Mouse (Mus musculus) forebrain, embryonic 10.5 days (tissue): Measurements from ENCODE around the gene Gpsm3. TPM values are rescaled to one million over a fixed set of nuclear protein-coding genes. Genes with fewer than 3 reads are reported as not detected.
A peak's percentile ranks its signal among the peaks of the same experiment; 100 is the strongest.

Experiments used
- DNase-seq: peaks from one replicate; pipeline ENCODE4 v3.0.0-alpha.2; 2017; ENCODE audit warnings: low spot score; ENCODE audit errors: extremely low spot score
- H3K27ac ChIP-seq: fragments of 300-500 bp; sonication (generic); 2 replicates; pipeline ENCODE4 v1.5.1; 2016; ENCODE audit warnings: mild to moderate bottlenecking
- H3K27me3 ChIP-seq: fragments of 300-500 bp; sonication (generic); 2 replicates; pipeline ENCODE4 v1.6.1; 2016; ENCODE audit warnings: mild to moderate bottlenecking; ENCODE audit not compliant: poor library complexity, severe bottlenecking
- H3K36me3 ChIP-seq: fragments of 300-500 bp; sonication (generic); replicated peaks from 2 replicates; pipeline ENCODE4 v1.6.1; 2016; ENCODE audit warnings: mild to moderate bottlenecking, moderate library complexity
- H3K4me1 ChIP-seq: fragments of 300-500 bp; sonication (generic); 2 replicates; pipeline ENCODE4 v1.6.1; 2016
- H3K4me3 ChIP-seq: fragments of 300-500 bp; sonication (generic); 2 replicates; pipeline ENCODE4 v1.5.1; 2016; ENCODE audit warnings: mild to moderate bottlenecking, moderate library complexity
- H3K9me3 ChIP-seq: fragments of 300-500 bp; sonication (generic); 2 replicates; pipeline ENCODE4 v1.6.1; 2016; ENCODE audit warnings: mild to moderate bottlenecking, moderate library complexity
- WGBS: fragments of 180-500 bp; shearing (Covaris S2); methylation state at CpG from one replicate; pipeline ENCODE4 v1.1.7; 2016; 5-methylcytosine and 5-hydroxymethylcytosine counted together
- polyA plus RNA-seq: library from polyadenylated mRNA; unstranded; fragments of >200 nt; fragmentation: Nextera tagmentation; extraction: Ambion mirVana; gene quantifications from 2 replicates; pipeline ENCODE4 v1.2.1, GENCODE M21; 2016

Gene Gpsm3
- polyA plus RNA-seq, 1 experiment from 2014 or later = 5.9 TPM

DNA sequence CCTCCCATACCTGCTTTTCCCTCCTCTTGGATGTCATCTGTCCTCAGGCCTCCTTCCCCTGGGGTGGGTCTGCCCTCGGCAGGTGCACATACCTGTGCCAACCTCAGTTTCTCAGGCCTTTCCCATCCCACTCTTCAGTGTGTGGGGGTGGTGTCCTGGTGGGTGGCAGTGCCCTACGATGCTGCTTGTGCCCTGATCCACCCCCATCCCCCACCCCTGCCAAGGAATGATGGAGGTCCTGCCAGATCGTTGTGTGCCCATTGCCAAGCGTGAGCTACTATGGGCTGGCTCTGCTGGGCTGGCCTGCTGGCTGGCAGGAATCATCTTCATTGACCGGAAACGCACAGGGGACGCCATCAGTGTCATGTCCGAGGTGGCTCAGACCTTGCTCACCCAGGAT is 21.4 kb downstream of the Gpsm3 start:
- Histone ChIP-seq H3K4me1 (peaks cover 34% of the 10 kb centered on the region), H3K4me3 (no peak overlapping the region), H3K27ac (no peak overlapping the region), H3K9me3 (no peaks in the 10 kb centered on the region), H3K27me3 (no peaks in the 10 kb centered on the region), H3K36me3 (peaks cover 79% of the 10 kb centered on the region)
- DNase-seq = no peak
- 93% methylated on average over 8 of the region's 8 CpGs for WGBS

DNA sequence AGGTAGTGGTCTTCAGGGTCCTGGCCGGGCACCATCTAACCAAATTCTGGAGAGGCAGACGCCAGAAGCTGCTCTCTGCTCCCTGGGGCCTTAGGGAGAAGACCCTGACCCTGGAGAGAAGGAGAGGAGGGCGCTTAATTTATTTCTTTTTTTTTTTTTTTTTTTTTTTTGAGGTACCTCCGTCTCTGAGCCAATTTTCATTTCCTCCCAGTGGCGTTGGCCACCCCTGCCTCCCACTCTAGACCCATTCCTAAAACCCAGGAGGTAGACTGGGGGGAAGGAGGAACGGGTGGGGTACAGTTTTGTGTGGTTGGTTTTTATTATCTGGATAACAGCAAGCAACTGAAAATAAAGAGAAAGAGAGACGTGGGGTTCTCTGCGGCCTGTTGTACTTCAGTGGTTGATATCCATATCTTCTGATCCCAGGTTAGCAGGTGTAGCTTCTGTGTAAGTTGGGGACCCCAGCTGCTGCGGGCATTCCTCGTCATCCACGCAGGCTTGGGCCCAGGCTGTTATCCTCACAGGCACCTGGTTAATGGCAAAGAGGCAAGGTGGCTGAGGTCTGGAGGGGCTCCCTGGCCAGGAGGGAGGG is 23.5 kb downstream of the Gpsm3 start:
- 86% methylated on average over 11 of the region's 11 CpGs for WGBS
- peaks cover 85% of the 10 kb centered on the region for H3K36me3 ChIP-seq
- no peaks in the 10 kb centered on the region for H3K9me3 ChIP-seq
- no peak for DNase-seq
- H3K27ac ChIP-seq = no peak overlapping the region
- H3K27me3 ChIP-seq = no peaks in the 10 kb centered on the region
- peaks cover 22% of the 10 kb centered on the region for H3K4me1 ChIP-seq
- no peak overlapping the region for H3K4me3 ChIP-seq

DNA sequence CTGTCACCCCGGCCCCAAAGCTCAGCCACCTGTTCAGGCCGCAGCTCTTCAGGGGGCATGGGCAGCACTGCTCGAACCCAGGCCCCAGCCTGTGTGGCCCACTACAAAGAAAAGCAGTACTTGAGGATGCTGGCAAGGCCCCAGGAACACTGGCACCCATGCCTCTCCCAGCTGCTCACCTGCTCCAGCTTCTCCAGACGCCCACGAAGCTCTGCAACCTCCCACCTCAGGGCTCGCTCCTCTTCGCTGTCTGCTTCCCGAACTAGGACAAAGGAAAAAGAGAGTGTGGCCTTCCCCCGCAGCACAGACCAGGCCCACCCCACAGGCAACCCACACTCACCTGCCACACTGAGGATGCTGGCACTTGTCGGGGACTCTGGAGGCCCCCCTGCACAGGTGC is 24.2 kb downstream of the Gpsm3 start:
- H3K9me3 ChIP-seq = no peaks in the 10 kb centered on the region
- WGBS = 92% methylated on average over 10 of the region's 10 CpGs
- H3K4me3 ChIP-seq = no peak overlapping the region
- peaks cover 15% of the 10 kb centered on the region for H3K4me1 ChIP-seq
- H3K27ac ChIP-seq = no peak overlapping the region
- H3K36me3 ChIP-seq = peaks cover 78% of the 10 kb centered on the region
- DNase-seq = no peak
- no peaks in the 10 kb centered on the region for H3K27me3 ChIP-seq

DNA sequence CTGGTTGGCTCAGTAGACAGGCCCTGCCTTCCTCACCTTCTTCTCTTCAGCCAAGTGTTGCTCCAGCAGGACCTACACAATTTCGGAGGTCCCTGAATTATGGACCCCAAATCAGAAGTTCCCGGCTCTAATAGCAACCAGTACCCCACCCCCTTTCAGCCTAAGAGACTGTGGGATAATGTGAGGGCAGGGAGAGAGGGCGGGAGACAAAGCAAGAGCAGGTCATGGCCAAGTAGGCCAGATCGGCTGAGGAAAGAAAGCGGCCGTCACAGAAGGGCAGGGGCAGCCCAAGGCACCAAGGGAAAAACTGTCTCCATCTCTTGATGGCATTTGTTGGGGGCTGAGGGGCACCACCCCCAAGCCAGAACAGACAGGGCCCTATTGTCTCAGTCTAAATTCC is 26.3 kb downstream of the Gpsm3 start, which contains the start of gene Egfl8:
Gene Egfl8 (minus strand): TSS at position 101 of the 400 bp plus-strand sequence.
- Histone ChIP-seq H3K9me3 (no peaks in the 10 kb centered on the region), H3K4me3 (peak within 1 kb of the TSS; percentile 0; the same call in 1 of the 2 replicates), H3K4me1 (peaks cover 14% of the 10 kb centered on the region), H3K27ac (peak within 1 kb of the TSS; percentile 56; the same call in 1 of the 2 replicates), H3K27me3 (no peaks in the 10 kb centered on the region), H3K36me3 (peaks cover 70% of the 10 kb centered on the region)
- DNase-seq = no peak
- 65% methylated on average over 6 of the region's 6 CpGs for WGBS

DNA sequence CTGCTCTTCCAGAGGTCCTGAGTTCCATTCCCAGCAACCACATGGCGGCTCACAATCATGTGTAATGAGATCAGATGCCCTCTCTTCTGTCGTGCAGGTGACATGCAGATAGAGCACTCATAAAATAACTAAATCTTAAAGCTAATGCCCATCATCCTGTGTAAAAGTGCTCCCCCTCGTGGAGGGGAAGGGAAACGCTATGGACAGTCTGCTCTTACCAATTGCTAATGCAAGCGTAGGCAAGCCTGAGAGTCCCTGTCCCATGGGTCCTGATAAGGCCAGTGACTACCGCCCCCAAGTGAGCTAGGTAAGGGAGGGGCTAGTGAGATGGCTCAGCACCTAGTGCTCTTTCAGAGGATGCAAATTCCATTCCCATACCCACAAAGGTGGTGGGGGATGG is 29.4 kb downstream of the Gpsm3 start:
- no peak for DNase-seq
- 19% methylated on average over 6 of the region's 6 CpGs for WGBS
- Histone ChIP-seq H3K4me3 (no peak overlapping the region), H3K4me1 (peaks cover 14% of the 10 kb centered on the region), H3K36me3 (peaks cover 70% of the 10 kb centered on the region), H3K27me3 (no peaks in the 10 kb centered on the region), H3K27ac (no peak overlapping the region), H3K9me3 (no peaks in the 10 kb centered on the region)

DNA sequence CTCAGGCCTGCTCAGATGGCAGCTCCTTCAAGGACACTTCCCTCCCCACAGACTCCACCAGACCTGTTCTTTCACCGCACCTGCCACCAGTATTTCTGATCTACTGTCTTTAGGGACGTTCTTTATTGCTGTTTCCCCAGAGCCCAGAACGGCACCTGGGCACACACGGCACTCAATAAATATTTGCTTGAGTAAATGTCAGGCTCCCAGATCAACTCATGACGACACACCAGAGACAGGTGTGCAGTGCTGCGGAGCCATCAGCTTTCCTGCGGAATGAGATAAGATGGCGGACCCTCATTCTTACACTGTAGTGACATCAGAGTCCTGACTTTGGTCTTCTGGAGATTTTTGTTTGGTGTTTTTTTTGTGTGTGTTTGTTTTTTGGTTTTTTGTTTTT is 31.4 kb downstream of the Gpsm3 start:
- Histone ChIP-seq H3K27ac (no peak overlapping the region), H3K36me3 (peaks cover 62% of the 10 kb centered on the region), H3K4me1 (peaks cover 13% of the 10 kb centered on the region), H3K4me3 (no peak overlapping the region), H3K27me3 (no peaks in the 10 kb centered on the region), H3K9me3 (no peaks in the 10 kb centered on the region)
- no peak for DNase-seq
- WGBS = 93% methylated on average over 8 of the region's 8 CpGs

DNA sequence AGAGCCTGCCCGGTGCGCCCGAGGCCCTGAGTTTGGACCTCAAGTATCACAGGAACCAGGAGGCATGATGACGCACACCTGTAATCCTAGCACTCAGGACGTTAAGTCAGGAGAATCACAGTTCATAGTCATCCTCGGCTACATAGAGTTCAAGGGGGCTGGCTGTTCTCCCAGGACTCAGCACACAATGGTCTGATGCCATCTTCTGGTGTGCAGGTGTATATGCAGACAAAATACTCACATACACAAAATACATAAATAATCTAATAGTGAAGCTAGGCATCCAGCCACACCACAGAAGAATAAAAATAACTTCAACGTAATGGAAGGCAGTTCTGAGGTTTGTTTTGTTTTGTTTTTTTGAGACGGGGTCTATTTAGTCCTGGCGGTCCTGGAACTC is 33.6 kb downstream of the Gpsm3 start:
- no peak for DNase-seq
- no peaks in the 10 kb centered on the region for H3K9me3 ChIP-seq
- peaks cover 21% of the 10 kb centered on the region for H3K4me1 ChIP-seq
- H3K36me3 ChIP-seq = peaks cover 47% of the 10 kb centered on the region
- no peak overlapping the region for H3K4me3 ChIP-seq
- WGBS = 90% methylated on average over 9 of the region's 9 CpGs
- H3K27me3 ChIP-seq = peaks cover 2% of the 10 kb centered on the region; the same call in 1 of the 2 replicates
- no peak overlapping the region for H3K27ac ChIP-seq

DNA sequence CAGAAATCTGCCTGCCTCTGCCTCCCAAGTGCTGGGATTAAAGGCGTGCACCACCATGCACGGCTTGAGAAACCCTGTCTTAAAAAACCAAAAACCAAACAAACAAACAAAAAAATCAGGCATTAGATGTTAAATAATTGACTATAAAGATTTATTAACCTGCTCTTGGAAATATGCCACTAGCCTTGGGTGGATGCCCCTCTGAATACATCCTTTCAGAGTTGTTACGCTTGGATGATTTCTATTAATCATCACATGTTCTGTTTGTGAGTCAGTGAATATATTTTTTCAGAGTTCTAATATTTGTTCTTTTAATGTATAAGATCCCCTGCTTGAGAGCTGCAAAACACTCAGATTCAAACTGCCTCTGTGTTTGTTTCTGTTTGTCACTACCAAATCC is 35.4 kb downstream of the Gpsm3 start:
- H3K27ac ChIP-seq = no peak overlapping the region
- H3K27me3 ChIP-seq = peaks cover 20% of the 10 kb centered on the region
- 97% methylated on average over 3 of the region's 3 CpGs for WGBS
- H3K4me3 ChIP-seq = no peak overlapping the region
- no peaks in the 10 kb centered on the region for H3K9me3 ChIP-seq
- no peak for DNase-seq
- peaks cover 39% of the 10 kb centered on the region for H3K4me1 ChIP-seq
- H3K36me3 ChIP-seq = peaks cover 47% of the 10 kb centered on the region

DNA sequence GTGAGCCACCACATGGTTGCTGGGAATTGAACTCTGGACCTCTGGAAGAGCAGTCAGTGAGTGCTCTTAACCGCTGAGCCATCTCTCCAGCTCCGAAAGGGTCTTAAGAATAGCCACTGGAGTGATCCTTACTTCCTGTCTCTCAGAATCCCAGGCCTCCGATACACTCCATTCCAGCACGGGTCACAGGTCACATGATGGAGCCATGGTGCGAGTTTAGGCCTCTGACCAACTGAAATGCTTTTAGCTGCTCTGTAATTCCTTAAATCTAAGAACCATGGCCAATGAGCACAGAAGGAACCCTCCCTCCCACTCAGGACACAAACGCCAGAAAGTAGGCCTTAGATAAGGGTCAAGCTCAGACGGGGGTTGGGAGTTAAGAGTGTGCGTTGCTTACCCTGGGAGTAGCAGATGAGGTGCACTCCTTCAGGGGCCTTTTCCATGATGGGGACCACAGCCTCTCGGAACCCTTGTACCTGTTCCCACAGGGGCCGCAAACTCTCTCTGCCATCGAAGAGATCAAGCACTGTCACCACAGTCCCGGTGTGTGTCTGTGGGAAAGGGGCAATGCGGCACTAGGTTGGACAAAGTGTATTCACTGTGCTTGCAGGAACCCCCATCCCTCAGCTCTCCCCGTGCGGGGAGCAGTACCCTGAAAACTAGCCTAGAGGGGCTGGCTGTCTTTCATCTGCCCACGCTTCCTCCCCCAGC is 36.6 kb downstream of the Gpsm3 start:
- Histone ChIP-seq H3K27me3 (peaks cover 33% of the 10 kb centered on the region), H3K4me1 (peaks cover 52% of the 10 kb centered on the region), H3K36me3 (peaks cover 39% of the 10 kb centered on the region), H3K27ac (peak overlapping the region; percentile 89), H3K4me3 (peak overlapping the region; percentile 80), H3K9me3 (no peaks in the 10 kb centered on the region)
- 53% methylated on average over 16 of the region's 16 CpGs for WGBS
- no peak for DNase-seq

DNA sequence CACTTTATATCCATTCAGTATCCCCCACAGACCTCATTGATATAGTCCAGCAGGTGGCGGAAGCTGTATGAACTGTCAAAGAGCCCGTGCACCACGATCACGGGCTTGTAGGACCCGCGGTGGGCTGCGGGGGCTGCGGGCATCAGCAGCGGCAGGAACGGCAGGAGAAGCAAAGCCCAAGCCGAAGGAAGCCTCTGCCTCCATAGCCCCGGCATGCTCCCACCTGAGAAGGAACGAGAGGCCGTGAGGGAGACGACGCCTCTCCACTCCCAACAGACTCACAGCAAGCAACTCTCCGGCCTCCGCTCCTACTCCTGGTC is 37.1 kb downstream of the Gpsm3 start:
- peak overlapping the region; percentile 89 for H3K27ac ChIP-seq
- H3K4me3 ChIP-seq = peak overlapping the region; percentile 80
- peaks cover 38% of the 10 kb centered on the region for H3K27me3 ChIP-seq
- H3K9me3 ChIP-seq = no peaks in the 10 kb centered on the region
- peak; percentile 61 for DNase-seq
- WGBS = under 1% methylated on average over 18 of the region's 18 CpGs
- peaks cover 34% of the 10 kb centered on the region for H3K36me3 ChIP-seq
- peaks cover 57% of the 10 kb centered on the region for H3K4me1 ChIP-seq

DNA sequence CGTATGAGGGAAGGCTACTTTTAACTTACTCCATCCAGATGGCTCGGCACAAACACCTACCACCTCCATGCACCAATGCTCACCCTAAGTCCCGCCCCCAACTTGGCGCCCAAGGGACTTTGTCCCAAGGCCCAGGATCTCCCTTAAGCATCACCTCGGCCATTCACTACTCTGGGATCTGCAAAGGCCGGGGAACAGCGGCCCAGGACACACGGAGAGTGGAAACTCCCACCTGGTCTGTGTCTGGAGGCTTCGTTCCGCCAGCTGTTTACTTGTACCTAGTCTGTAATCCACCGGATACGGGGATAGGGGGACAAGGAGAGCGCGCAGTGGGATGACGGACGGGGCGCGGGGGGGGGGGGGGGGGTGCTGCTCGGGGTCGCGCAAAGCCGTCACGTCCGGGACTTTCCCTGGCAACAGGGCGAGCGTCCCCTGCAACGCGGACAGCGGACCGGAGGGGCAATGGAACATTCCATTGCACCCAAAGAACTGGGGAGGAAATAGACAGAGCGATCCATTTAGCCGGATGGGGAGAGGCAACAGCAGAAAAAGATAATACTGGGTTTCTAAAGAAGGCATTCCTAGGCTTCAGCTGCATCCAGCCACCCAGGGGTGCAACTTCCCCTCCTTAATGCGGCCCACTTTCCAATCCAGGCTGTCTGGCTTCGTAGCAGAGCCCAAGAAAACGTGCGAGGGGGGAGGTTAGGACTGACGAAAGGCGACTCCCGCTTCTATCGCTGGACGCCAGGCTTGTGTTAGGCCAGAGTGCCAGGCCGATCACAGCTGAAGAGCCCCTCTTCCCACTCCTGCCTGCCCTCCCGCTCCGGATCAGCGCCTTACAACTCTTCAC is 37.7 kb downstream of the Gpsm3 start:
- Histone ChIP-seq H3K27me3 (peaks cover 44% of the 10 kb centered on the region), H3K9me3 (no peaks in the 10 kb centered on the region), H3K36me3 (peaks cover 28% of the 10 kb centered on the region), H3K4me1 (peaks cover 63% of the 10 kb centered on the region), H3K4me3 (peak overlapping the region; percentile 80), H3K27ac (peak overlapping the region; percentile 89)
- WGBS = under 1% methylated on average over 44 of the region's 45 CpGs
- DNase-seq = peak; percentile 92

DNA sequence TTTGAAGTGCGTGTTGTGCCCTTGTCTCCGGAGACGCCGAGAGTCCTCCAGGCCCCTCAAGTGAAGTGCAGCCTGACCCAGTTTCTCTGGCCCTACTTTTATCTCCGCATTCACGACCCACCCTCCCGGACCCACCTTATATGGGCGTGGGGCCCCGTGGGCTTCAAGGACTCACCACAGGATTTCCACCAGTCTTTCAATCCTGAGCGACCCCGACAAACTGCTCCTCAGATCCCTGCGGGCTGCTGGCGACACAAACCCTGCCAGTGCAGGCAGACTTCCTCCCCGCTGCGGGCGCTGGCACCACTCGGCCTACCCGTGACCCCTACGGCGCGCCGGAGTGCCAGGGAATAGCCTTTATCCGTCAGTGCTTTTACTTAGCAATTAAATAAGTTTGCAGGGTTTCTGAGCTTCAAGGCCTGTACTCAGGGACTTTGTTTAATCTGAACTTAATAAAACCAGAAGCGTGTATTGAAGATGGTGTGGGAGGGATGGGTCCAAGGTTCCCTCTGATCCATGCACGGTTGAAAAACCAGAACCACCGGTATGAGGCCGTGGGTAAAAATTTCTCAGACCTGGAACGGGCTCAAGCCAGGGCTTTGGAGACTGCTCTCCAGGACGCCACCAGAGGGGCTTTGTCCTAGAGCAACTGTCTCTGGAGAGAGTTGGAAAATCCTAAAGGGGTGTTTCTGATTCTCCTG is 38.5 kb downstream of the Gpsm3 start, which contains the start of gene Ppt2:
Gene Ppt2 (minus strand): TSS at position 568 of the 701 bp plus-strand sequence.
- H3K27ac ChIP-seq = peak within 1 kb of the TSS; percentile 89
- peaks cover 20% of the 10 kb centered on the region for H3K36me3 ChIP-seq
- 10% methylated on average over 29 of the region's 29 CpGs for WGBS
- H3K9me3 ChIP-seq = no peaks in the 10 kb centered on the region
- H3K27me3 ChIP-seq = peaks cover 51% of the 10 kb centered on the region
- peaks cover 67% of the 10 kb centered on the region for H3K4me1 ChIP-seq
- peak within 1 kb of the TSS; percentile 80 for H3K4me3 ChIP-seq
- no peak for DNase-seq
